Mouse (Mus musculus): ENCODE measurements around the gene 1190002N15Rik.

DNA sequence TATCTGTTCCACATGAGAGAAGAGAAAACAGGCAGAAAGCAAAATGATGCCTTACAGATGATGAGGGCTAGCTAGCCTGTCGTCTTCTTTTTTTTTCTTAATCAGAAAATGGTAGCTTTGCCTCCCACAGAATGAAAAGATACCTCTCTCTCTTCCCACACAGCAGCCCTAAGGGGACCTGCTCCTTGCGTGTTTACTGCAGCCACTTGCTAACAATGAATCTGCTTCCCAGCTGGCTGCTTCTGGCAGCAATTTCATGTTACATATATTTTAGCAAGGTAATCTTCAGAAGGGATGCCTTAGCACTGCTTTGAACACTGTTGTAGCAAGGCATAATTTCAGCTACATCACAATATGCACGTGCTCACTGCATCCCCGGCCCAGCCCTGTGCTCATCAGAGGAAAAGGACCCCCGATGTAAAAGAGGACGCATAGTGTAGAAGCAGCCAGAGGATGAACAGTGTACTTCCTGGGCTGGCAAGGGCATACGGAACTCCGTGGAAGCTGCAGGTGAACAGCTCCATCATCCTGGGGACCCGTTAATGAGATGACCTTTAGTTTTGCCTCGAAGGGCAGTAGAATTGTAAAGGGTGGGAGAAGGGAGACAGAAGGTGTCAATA, 64.8 kb downstream of the 1190002N15Rik start:
- no peak for TF ChIP-seq POLR2A (IDR thresholded peaks at IDR 0.05; ENCODE audit: low read depth, low read length)
- TF ChIP-seq CTCF (IDR thresholded peaks at IDR 0.05; ENCODE audit: extremely low read depth, insufficient read depth, insufficient read length, insufficient replicate concordance): no peak
